Comparison of ENCODE assay signal across 8 mouse cellular contexts in genomic region chrX:106603386-106603785, GRCm38 (mm10). TPM values are rescaled to one million over a fixed set of nuclear protein-coding genes. Genes with fewer than 3 reads are reported as not detected.
DNase-seq lines count a peak whose midpoint lies in the region.

TSS of gene Cysltr1 (minus strand) at chrX:106603679.

- DNase-seq in thymus, postnatal 0 days (ENCODE audit: low spot score) = peak; percentile 2
- DNase-seq in thymus, adult 18-20 months = no peak
- DNase-seq in heart, adult 8-10 months (ENCODE audit: low spot score) = peak; percentile 18
- DNase-seq in kidney, adult 9 months = peak; percentile 4
- peak; percentile 25 for DNase-seq in lung, postnatal 36 days
- DNase-seq in frontal cortex, adult 2 months (ENCODE audit: extremely low spot score in 1 of 2, low spot score in 1 of 2) = no peak
- no peak for DNase-seq in layer of hippocampus, postnatal 25 days (ENCODE audit: extremely low spot score in 1 of 2, low spot score in 1 of 2)
- no peak for DNase-seq in left cerebral cortex, postnatal 4 days

- intact Hi-C loops in left cerebral cortex, postnatal 4 days (cut with DNase I) = no loop called here

RNA-seq across cellular contexts. Expression of gene Cysltr1, which starts in this region (rescaled TPM):
- 2.4 and 2.5 TPM in 2 replicates for polyA plus RNA-seq in thymus, postnatal 0 days (2015; fragmentation: Nextera tagmentation; extraction: Ambion mirVana)
- total RNA-seq in heart, adult 8-10 months (2022) = 1 to 10 TPM in 3 of 4 experiments, under 1 TPM in 1; 0.57 to 1.6 (median 1.1) TPM
- 0.36 and 0.86 TPM in 2 replicates for polyA plus RNA-seq in frontal cortex, adult 2 months (2012; rRNA removed)
- total RNA-seq in layer of hippocampus, postnatal 25 days (2021) = under 1 TPM; 0.47 to 0.52 TPM
- total RNA-seq in left cerebral cortex, postnatal 4 days (2021) = under 1 TPM; 0.18 to 0.38 TPM

Comparison
In these comparisons a context has a peak if more than half of its experiments do, and no peak if none do; other contexts are left out.
1. DNase-seq: peak in thymus, postnatal 0 days (single experiment), heart, adult 8-10 months (single experiment), kidney, adult 9 months (single experiment) and lung, postnatal 36 days (single experiment); none in thymus, adult 18-20 months (0 of 2), frontal cortex, adult 2 months (0 of 2), layer of hippocampus, postnatal 25 days (0 of 2) and left cerebral cortex, postnatal 4 days (single experiment).